Mouse (Mus musculus): ENCODE data around the gene Gm13090.

Gene Gm13090

DNA sequence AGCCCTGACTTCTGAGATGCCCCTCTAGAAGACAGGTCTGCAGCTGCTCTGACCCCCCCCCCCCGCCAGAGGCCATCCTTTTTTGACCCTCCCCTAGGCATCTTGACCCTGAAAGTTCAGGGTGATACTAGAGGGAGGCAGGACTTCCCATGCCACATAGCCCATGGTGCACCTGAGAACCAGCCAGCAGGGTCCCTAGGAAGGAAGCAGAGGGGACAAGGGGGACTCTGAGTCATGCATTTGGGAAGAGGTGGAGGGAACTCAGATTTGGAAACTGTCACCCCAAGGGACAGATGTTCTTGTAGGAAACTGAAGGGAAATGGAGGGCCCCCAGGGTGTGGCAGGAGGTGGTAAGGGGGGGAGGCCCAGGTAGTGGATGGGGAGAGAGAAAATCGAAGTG, 49.2 kb downstream of the Gm13090 start:
- DNase-seq (ENCODE audit: low spot score): no peak

GRCm38 (mm10) chr4:151139053-151139840, 49.9 kb downstream of the Gm13090 start:
- DNase-seq (ENCODE audit: low spot score): peak; percentile 64

DNA sequence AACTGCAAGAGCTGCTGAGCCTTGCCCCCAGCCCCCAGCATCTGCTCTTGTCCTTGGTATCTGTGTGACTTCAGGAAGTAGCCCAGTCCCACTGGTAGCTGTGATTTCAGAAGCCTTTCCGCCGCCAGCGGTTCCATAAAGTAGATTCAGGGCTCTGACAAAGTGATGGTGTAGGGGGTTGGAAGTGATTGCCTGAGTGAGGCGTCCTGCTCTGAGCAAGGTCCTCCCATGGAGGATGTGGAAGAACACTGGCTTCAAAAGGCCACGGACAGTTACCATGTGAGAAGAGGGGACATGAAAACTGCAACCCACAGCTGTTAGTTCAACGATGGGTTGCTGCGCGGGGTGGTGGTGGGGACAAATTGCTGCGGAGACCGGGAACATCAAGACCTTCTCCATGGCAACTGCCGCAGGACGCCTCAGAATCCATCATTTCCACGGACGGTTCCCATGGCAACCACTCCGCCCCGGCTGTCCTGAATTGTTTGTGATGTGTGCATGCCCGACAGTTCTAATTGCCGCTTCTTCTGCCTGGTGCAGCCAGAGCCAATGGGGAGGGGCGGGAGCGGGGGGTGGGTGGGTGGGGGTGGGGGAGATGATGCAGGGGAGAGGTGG, 51.1 kb downstream of the Gm13090 start:
- DNase-seq (ENCODE audit: low spot score): peak; percentile 51
